Mouse (Mus musculus) heart, embryonic 11.5 days (tissue): ENCODE results near the gene Pstpip1. TPM values are rescaled to one million over a fixed set of nuclear protein-coding genes. Genes with fewer than 3 reads are reported as not detected.

ENCODE experiments used
- ATAC-seq: fragments of 200-750 bp; cut with Nextera tagmentation; replicated peaks from 2 replicates; pipeline ENCODE4 v1.8.0; 2017; ENCODE audit warnings: moderate library complexity; ENCODE audit not compliant: insufficient number of reproducible peaks, low FRiP score, low TSS enrichment
- H3K27ac ChIP-seq: fragments of 300-500 bp; sonication (generic); 2 replicates; pipeline ENCODE4 v1.5.1; 2014; ENCODE audit warnings: mild to moderate bottlenecking, low read depth, low read length
- H3K27me3 ChIP-seq: fragments of 300-500 bp; sonication (generic); 2 replicates; pipeline ENCODE4 v1.6.1; 2014; ENCODE audit warnings: mild to moderate bottlenecking, low read length, mixed read lengths; ENCODE audit not compliant: control insufficient read depth, insufficient read depth
- H3K36me3 ChIP-seq: fragments of 300-500 bp; sonication (generic); 2 replicates; pipeline ENCODE4 v1.6.1; 2014; ENCODE audit warnings: mild to moderate bottlenecking, low read length, moderate library complexity, mixed read lengths; ENCODE audit not compliant: control insufficient read depth, insufficient read depth
- H3K4me1 ChIP-seq: fragments of 300-500 bp; sonication (generic); 2 replicates; pipeline ENCODE4 v1.6.1; 2014; ENCODE audit warnings: low read length; ENCODE audit not compliant: control insufficient read depth, insufficient read depth
- H3K4me2 ChIP-seq: fragments of 300-500 bp; sonication (generic); 2 replicates; pipeline ENCODE4 v1.6.1; 2014; ENCODE audit warnings: mild to moderate bottlenecking, moderate library complexity
- H3K4me3 ChIP-seq: fragments of 300-500 bp; sonication (generic); 2 replicates; pipeline ENCODE4 v1.5.1; 2014; ENCODE audit warnings: low read depth, low read length
- H3K9ac ChIP-seq: fragments of 300-500 bp; sonication (generic); 2 replicates; pipeline ENCODE4 v1.6.1; 2014; ENCODE audit warnings: mild to moderate bottlenecking, low read depth, low read length, moderate library complexity
- H3K9me3 ChIP-seq: fragments of 300-500 bp; sonication (generic); replicated peaks from 2 replicates; pipeline ENCODE4 v1.6.1; 2016; ENCODE audit warnings: low read length; ENCODE audit not compliant: control insufficient read depth
- WGBS: fragments of 180-500 bp; shearing (Covaris S2); extraction: QIAGEN DNeasy Blood & Tissue Kit; methylation state at CpG from one replicate; pipeline ENCODE4 v1.1.7; 2014; ENCODE audit not compliant: insufficient replicate concordance; 5-methylcytosine and 5-hydroxymethylcytosine counted together
- polyA plus RNA-seq: library from polyadenylated mRNA; unstranded; fragments of >200 nt; fragmentation: Nextera tagmentation; extraction: Ambion mirVana; gene quantifications from 2 replicates; pipeline ENCODE4 v1.2.1, GENCODE M21; 2014

The Pstpip1 gene
- polyA plus RNA-seq, 1 experiment from 2014 or later, result 0.39 TPM

DNA sequence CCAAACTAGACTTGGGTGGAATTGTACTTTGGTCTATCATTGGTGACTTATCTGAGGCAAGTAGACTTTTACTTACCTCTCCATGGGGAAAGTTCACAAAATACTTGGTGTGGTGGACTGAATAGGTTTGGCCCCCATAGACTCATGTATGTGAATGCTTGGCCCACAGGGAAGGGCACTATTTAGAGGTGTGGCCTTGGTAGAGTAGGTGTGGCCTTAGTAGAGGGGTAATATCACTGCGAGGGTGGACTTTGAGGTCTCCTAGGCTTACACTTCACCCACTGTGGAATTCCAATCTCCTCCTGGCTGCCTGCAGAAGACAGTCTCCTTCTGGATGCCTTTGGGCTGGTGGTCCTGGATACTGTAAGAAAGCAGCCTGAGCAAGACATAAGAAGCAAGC, 21.1 kb upstream of the Pstpip1 start:
- no peak for ATAC-seq
- no peaks in the 10 kb centered on the region for H3K9me3 ChIP-seq
- no peak overlapping the region for H3K4me3 ChIP-seq
- no peak overlapping the region for H3K4me2 ChIP-seq
- H3K4me1 ChIP-seq, result no peaks in the 10 kb centered on the region
- 95% methylated on average over 1 of the region's 1 CpGs for WGBS
- no peaks in the 10 kb centered on the region for H3K27me3 ChIP-seq
- H3K27ac ChIP-seq, result no peak overlapping the region
- H3K36me3 ChIP-seq, result peaks cover 5% of the 10 kb centered on the region; the same call in 1 of the 2 replicates
- no peak overlapping the region for H3K9ac ChIP-seq

DNA sequence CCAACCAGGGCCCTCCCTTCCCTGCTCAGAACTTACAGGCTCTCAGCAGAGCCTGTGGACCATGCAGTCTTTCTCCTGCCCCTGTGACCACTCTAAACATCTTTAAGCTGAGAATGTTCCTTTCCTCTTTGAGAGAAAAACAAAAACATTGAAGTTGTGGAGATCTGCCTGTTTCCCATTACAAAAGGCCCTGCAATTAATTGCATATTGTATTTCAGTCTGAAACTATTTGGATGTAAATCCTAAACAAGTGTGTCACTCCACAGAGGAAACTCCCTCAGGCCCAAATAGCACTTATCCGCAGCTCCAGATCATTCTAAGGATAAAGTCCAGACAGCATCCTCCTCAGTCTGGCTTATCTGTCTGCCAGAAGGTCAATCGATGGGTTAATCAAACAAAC, 16.9 kb upstream of the Pstpip1 start:
- Histone ChIP-seq H3K4me2 (no peak overlapping the region), H3K4me1 (peaks cover 14% of the 10 kb centered on the region), H3K27me3 (no peaks in the 10 kb centered on the region), H3K9me3 (no peaks in the 10 kb centered on the region), H3K36me3 (peaks cover 4% of the 10 kb centered on the region; the same call in 1 of the 2 replicates), H3K9ac (no peak overlapping the region), H3K27ac (no peak overlapping the region), H3K4me3 (no peak overlapping the region)
- 41% methylated on average over 2 of the region's 2 CpGs for WGBS
- ATAC-seq, result no peak

DNA sequence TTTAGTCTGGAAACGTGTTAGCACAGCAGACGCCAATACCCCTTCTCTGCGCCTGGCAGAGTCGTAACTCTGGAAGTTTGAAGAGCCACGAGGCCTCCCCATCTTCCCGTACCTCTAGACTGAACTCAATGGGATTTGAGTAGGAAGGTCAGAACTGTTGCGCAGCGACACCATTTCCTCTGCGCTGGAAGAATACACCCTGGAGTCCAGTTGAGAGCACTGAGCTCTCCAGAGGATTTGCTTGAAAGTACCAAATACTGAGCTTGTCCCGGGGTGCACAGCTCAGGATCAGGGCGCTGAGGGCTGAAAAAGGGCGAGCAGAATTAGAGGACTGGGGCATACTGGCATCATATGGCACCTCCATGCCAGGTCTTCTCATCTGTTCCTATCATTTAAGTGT, 14.9 kb upstream of the Pstpip1 start:
- no peaks in the 10 kb centered on the region for H3K9me3 ChIP-seq
- peaks cover 14% of the 10 kb centered on the region for H3K4me1 ChIP-seq
- 74% methylated on average over 12 of the region's 12 CpGs for WGBS
- no peaks in the 10 kb centered on the region for H3K36me3 ChIP-seq
- H3K27ac ChIP-seq, result no peak overlapping the region
- no peaks in the 10 kb centered on the region for H3K27me3 ChIP-seq
- no peak for ATAC-seq
- no peak overlapping the region for H3K4me2 ChIP-seq
- no peak overlapping the region for H3K4me3 ChIP-seq
- H3K9ac ChIP-seq, result no peak overlapping the region

DNA sequence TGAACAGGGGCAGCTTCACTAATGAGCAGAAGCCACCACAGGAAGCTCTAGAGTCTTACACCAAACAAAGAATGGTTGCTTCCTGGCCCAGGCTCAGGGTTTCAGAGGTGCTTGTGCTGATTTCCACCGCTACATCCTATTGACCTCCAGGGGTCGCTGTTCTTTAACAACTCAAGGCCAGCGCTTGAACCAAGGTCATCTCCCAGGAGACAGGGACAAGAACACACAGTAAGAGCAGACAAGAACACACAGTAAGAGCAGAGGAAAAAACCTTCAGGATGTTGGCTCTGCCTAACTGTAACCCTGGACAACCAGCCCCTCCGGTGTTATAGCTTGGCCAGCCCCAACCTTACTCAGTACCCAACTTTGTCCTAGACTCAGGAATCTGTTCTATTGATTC, 14.5 kb upstream of the Pstpip1 start:
- Histone ChIP-seq H3K4me3 (no peak overlapping the region), H3K36me3 (no peaks in the 10 kb centered on the region), H3K9ac (peak overlapping the region; percentile 7; the same call in 1 of the 2 replicates), H3K27ac (peak overlapping the region; percentile 78), H3K4me2 (no peak overlapping the region), H3K27me3 (no peaks in the 10 kb centered on the region), H3K9me3 (no peaks in the 10 kb centered on the region), H3K4me1 (peaks cover 14% of the 10 kb centered on the region)
- ATAC-seq, result no peak
- WGBS, result 8% methylated on average over 4 of the region's 4 CpGs

DNA sequence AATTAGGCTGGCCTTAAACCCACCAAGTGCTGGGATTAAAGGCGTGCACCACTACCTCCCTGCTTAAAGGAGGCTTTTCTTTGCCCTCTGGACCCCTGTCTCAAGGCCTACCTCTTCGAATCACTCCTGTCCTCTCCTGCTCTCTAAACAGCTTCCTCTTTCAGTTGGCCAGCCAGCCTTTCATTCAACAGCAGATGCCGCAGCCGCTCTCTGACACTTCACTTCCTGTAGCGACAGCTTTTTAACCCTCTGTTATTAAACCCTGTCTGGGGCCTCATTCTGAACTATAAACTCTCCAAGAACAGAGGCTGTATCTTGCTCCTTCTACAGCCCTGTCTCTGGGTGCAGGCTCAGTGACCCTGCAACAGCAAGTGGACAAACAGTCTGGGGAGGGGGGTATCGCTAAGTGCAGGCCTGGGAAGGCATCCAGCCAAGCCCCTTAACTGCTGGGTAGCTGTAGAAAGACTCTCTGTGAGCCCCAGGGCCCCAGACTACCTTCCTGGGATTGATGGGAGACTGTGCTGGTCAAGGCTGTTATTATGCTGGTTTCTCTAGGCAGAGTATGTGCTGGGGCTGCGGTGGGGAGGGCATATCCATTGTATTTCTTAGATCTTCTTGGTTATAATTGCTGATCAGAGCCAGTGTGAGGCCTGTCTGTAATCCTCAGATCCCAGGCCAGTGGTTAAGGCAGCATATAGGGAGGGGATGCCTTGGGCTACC, 13.7 kb upstream of the Pstpip1 start:
- peaks cover 14% of the 10 kb centered on the region for H3K4me1 ChIP-seq
- H3K27me3 ChIP-seq, result no peaks in the 10 kb centered on the region
- no peak overlapping the region for H3K4me2 ChIP-seq
- H3K36me3 ChIP-seq, result no peaks in the 10 kb centered on the region
- no peak overlapping the region for H3K4me3 ChIP-seq
- WGBS, result 45% methylated on average over 7 of the region's 7 CpGs
- 0 out of 2 replicates have a peak, but pooled peaks have one; percentile 12 for ATAC-seq
- no peaks in the 10 kb centered on the region for H3K9me3 ChIP-seq
- H3K9ac ChIP-seq, result peak overlapping the region; percentile 7; the same call in 1 of the 2 replicates
- H3K27ac ChIP-seq, result peak overlapping the region; percentile 78

DNA sequence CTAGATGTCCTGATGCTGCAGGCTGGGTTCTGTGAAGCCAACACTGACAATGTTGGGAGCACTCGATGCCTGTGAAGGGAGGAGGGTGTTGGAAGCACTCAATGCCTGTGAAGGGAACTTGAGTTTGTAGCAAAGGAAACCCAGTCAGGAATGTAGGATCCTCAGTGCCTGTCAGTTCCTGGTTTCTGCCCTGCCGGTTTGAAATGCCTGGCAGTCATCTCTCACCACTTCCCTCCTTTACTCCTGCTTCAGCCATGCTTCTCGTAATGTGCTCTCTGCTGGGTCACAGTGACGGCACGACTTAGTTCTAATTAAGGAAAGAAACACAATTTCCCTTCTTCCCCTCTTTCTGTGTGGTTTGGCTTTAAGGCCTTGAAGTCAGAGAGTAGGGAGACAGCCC, 10.2 kb upstream of the Pstpip1 start:
- 44% methylated on average over 5 of the region's 5 CpGs for WGBS
- Histone ChIP-seq H3K4me3 (no peak overlapping the region), H3K4me2 (no peak overlapping the region)

DNA sequence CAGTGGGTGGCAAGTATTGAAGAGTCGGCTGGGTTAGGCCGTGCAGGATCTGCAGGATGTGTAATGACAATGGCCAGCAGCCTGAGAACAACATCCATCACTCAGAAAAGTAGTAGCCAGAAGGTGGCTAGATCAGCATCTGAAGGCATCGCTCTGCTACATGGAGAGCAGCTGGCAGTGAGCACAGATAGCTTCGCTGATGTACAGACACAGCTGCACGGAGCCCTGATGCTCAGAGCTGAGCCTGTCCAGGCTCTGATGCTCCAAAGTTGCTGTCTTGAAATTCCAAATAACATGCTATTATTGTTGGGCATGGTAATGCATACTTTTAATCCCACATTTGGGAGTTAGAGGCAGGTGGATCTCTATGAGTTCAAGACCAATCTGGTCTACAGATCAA, 3.2 kb upstream of the Pstpip1 start:
- Histone ChIP-seq H3K4me3 (no peak overlapping the region), H3K36me3 (no peaks in the 10 kb centered on the region), H3K9me3 (no peaks in the 10 kb centered on the region), H3K9ac (no peak overlapping the region), H3K27me3 (no peaks in the 10 kb centered on the region), H3K4me2 (no peak overlapping the region), H3K4me1 (peaks cover 13% of the 10 kb centered on the region), H3K27ac (no peak overlapping the region)
- ATAC-seq, result no peak
- 78% methylated on average over 5 of the region's 5 CpGs for WGBS

More for the DNA sequence above, 10.2 kb upstream of the Pstpip1 start:
- Histone ChIP-seq H3K9ac (no peak overlapping the region), H3K27me3 (no peaks in the 10 kb centered on the region), H3K27ac (no peak overlapping the region), H3K9me3 (no peaks in the 10 kb centered on the region), H3K36me3 (no peaks in the 10 kb centered on the region), H3K4me1 (peaks cover 14% of the 10 kb centered on the region)
- ATAC-seq, result no peak

DNA sequence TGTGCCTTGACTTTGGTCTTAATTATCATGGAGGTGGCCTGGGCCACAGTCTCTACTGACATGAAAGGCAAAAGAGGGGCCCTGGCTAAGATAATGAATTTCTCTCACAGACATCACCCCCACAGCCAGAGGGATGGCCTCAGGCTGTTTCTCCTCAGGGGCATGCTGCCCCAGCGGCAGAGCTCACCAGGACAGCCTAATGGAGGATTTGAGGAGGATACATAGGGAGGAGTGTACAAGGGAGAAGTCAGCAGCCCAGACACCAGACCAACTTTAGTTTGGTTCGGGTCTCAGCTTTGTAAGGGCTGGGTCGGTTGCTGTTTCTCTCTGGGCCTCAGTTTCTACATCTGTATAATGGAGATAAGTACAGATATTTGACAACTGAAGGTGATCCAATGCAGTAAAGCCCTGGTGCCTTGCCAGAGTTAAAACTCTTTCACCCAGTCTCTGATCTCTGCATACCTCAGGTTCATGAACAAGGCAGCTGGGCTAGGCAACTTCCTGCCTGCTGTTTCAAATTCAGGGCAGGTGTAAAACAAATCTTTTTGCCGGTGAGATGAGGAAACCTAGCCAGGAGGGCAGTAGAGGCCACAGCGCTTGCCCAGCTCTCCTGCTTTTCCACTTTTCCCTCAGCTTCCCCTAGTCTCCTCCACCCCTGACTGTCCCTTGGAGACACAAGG, 924 bp downstream of the Pstpip1 start:
- H3K9ac ChIP-seq, result no peak overlapping the region

More for the DNA sequence above, 924 bp downstream of the Pstpip1 start:
- H3K9me3 ChIP-seq, result no peaks in the 10 kb centered on the region
- no peak overlapping the region; the same call in 1 of the 2 replicates for H3K4me2 ChIP-seq
- no peak for ATAC-seq
- H3K27ac ChIP-seq, result no peak overlapping the region
- no peak overlapping the region for H3K4me3 ChIP-seq
- H3K36me3 ChIP-seq, result no peaks in the 10 kb centered on the region
- peaks cover 13% of the 10 kb centered on the region for H3K4me1 ChIP-seq
- no peaks in the 10 kb centered on the region for H3K27me3 ChIP-seq
- 78% methylated on average over 5 of the region's 5 CpGs for WGBS
